Mouse (Mus musculus) kidney, embryonic 16.5 days (tissue): ENCODE measurements around the gene Ms4a4c. TPM values are rescaled to one million over a fixed set of nuclear protein-coding genes. Genes with fewer than 3 reads are reported as not detected.
"Not testable (repeated sequence)": the region's sequence is repeated elsewhere in the genome, so short reads cannot be mapped to it uniquely, and the experiment has no call there.

Experiments used
- ATAC-seq: fragments of 200-750 bp; cut with Nextera tagmentation; 2 replicates; pipeline ENCODE4 v1.8.0; 2017; ENCODE audit warnings: moderate TSS enrichment; ENCODE audit not compliant: low FRiP score, low TSS enrichment
- H3K27ac ChIP-seq: fragments of 300-500 bp; sonication (generic); 2 replicates; pipeline ENCODE4 v1.5.1; 2014; ENCODE audit warnings: low read length
- H3K27me3 ChIP-seq: fragments of 300-500 bp; sonication (generic); 2 replicates; pipeline ENCODE4 v1.6.1; 2014; ENCODE audit warnings: low read length, control low read depth, mixed read lengths; ENCODE audit not compliant: insufficient read depth
- H3K36me3 ChIP-seq: fragments of 300-500 bp; sonication (generic); 2 replicates; pipeline ENCODE4 v1.6.1; 2014; ENCODE audit warnings: low read length, control low read depth, mixed read lengths; ENCODE audit not compliant: insufficient read depth
- H3K4me1 ChIP-seq: fragments of 300-500 bp; sonication (generic); 2 replicates; pipeline ENCODE4 v1.6.1; 2014; ENCODE audit warnings: low read length, control low read depth, mixed read lengths; ENCODE audit not compliant: insufficient read depth
- H3K4me2 ChIP-seq: fragments of 300-500 bp; sonication (generic); replicated peaks from 2 replicates; pipeline ENCODE4 v1.6.1; 2014; ENCODE audit warnings: low read depth, low read length
- H3K4me3 ChIP-seq: fragments of 300-500 bp; sonication (generic); 2 replicates; pipeline ENCODE4 v1.5.1; 2014; ENCODE audit warnings: mild to moderate bottlenecking, low read length
- H3K9ac ChIP-seq: fragments of 300-500 bp; sonication (generic); replicated peaks from 2 replicates; pipeline ENCODE4 v1.6.1; 2014; ENCODE audit warnings: low read length
- H3K9me3 ChIP-seq: fragments of 300-500 bp; sonication (generic); 2 replicates; pipeline ENCODE4 v1.6.1; 2016; ENCODE audit warnings: low read length, control low read depth
- WGBS: fragments of 180-500 bp; shearing (Covaris S2); extraction: QIAGEN DNeasy Blood & Tissue Kit; methylation state at CpG from one replicate; pipeline ENCODE4 v1.1.7; 2014; 5-methylcytosine and 5-hydroxymethylcytosine counted together
- polyA plus RNA-seq: library from polyadenylated mRNA; unstranded; fragments of >200 nt; fragmentation: Nextera tagmentation; extraction: Ambion mirVana; gene quantifications from 2 replicates; pipeline ENCODE4 v1.2.1, GENCODE M21; 2015

Ms4a4c gene
- polyA plus RNA-seq, 1 experiment from 2014 or later: 1.4 TPM

GRCm38 (mm10) chr19:11395769-11396168, 8.8 kb upstream of the Ms4a4c start:
- Histone ChIP-seq H3K9me3 (no peaks in the 10 kb centered on the region), H3K9ac (no peak overlapping the region), H3K27me3 (no peaks in the 10 kb centered on the region), H3K4me2 (no peak overlapping the region), H3K36me3 (no peaks in the 10 kb centered on the region), H3K4me3 (no peak overlapping the region), H3K27ac (no peak overlapping the region), H3K4me1 (no peaks in the 10 kb centered on the region)
- ATAC-seq: no peak

- H3K4me1 ChIP-seq: no peaks in the 10 kb centered on the region
- H3K4me3 ChIP-seq: no peak overlapping the region
- H3K27ac ChIP-seq: no peak overlapping the region
- no peak overlapping the region for H3K4me2 ChIP-seq
- no peaks in the 10 kb centered on the region for H3K36me3 ChIP-seq
- no peak for ATAC-seq
- H3K27me3 ChIP-seq: no peaks in the 10 kb centered on the region
- H3K9me3 ChIP-seq: no peaks in the 10 kb centered on the region
- H3K9ac ChIP-seq: no peak overlapping the region
Observed at GRCm38 (mm10) chr19:11407428-11407827, 2.9 kb downstream of the Ms4a4c start.

GRCm38 (mm10) chr19:11408591-11408990, 4.0 kb downstream of the Ms4a4c start:
- no peaks in the 10 kb centered on the region for H3K9me3 ChIP-seq
- H3K36me3 ChIP-seq: no peaks in the 10 kb centered on the region
- no peak overlapping the region for H3K9ac ChIP-seq
- no peak overlapping the region for H3K27ac ChIP-seq
- H3K4me2 ChIP-seq: no peak overlapping the region
- no peak for ATAC-seq
- 93% methylated on average over 1 of the region's 1 CpGs for WGBS
- H3K4me3 ChIP-seq: no peak overlapping the region
- H3K4me1 ChIP-seq: no peaks in the 10 kb centered on the region
- no peaks in the 10 kb centered on the region for H3K27me3 ChIP-seq

GRCm38 (mm10) chr19:11411640-11412039, 7.1 kb downstream of the Ms4a4c start:
- Histone ChIP-seq H3K4me1 (no peaks in the 10 kb centered on the region), H3K9me3 (no peaks in the 10 kb centered on the region), H3K4me2 (no peak overlapping the region), H3K27me3 (no peaks in the 10 kb centered on the region), H3K9ac (no peak overlapping the region), H3K27ac (no peak overlapping the region), H3K36me3 (no peaks in the 10 kb centered on the region), H3K4me3 (no peak overlapping the region)
- WGBS: 80% methylated on average over 1 of the region's 1 CpGs
- ATAC-seq: no peak

GRCm38 (mm10) chr19:11414084-11414483, 9.5 kb downstream of the Ms4a4c start:
- no peak overlapping the region for H3K27ac ChIP-seq
- 96% methylated on average over 1 of the region's 1 CpGs for WGBS
- H3K27me3 ChIP-seq: no peaks in the 10 kb centered on the region
- no peak overlapping the region for H3K4me3 ChIP-seq
- no peak overlapping the region for H3K4me2 ChIP-seq
- no peaks in the 10 kb centered on the region for H3K9me3 ChIP-seq
- no peak for ATAC-seq
- H3K36me3 ChIP-seq: no peaks in the 10 kb centered on the region
- H3K9ac ChIP-seq: no peak overlapping the region
- no peaks in the 10 kb centered on the region for H3K4me1 ChIP-seq

- H3K9ac ChIP-seq: no peak overlapping the region
- WGBS: 69% methylated on average over 3 of the region's 3 CpGs
- H3K4me3 ChIP-seq: no peak overlapping the region
- no peaks in the 10 kb centered on the region for H3K27me3 ChIP-seq
- ATAC-seq: no peak
- no peak overlapping the region for H3K4me2 ChIP-seq
- no peaks in the 10 kb centered on the region for H3K9me3 ChIP-seq
- no peaks in the 10 kb centered on the region for H3K4me1 ChIP-seq
- H3K36me3 ChIP-seq: no peaks in the 10 kb centered on the region
- H3K27ac ChIP-seq: no peak overlapping the region
Observed at GRCm38 (mm10) chr19:11415581-11415980, 11.0 kb downstream of the Ms4a4c start.

GRCm38 (mm10) chr19:11418865-11419264, 14.3 kb downstream of the Ms4a4c start:
- not testable (repeated sequence) for H3K9ac ChIP-seq, ATAC-seq, H3K4me2 ChIP-seq, H3K4me3 ChIP-seq, H3K9me3 ChIP-seq, H3K36me3 ChIP-seq, H3K27me3 ChIP-seq, H3K27ac ChIP-seq, H3K4me1 ChIP-seq
- 77% methylated on average over 1 of the region's 3 CpGs for WGBS

- 73% methylated on average over 1 of the region's 1 CpGs for WGBS
- not testable (repeated sequence) for H3K27ac ChIP-seq, H3K9me3 ChIP-seq, H3K36me3 ChIP-seq, H3K9ac ChIP-seq, H3K4me1 ChIP-seq, H3K4me3 ChIP-seq, ATAC-seq, H3K27me3 ChIP-seq, H3K4me2 ChIP-seq
Observed at GRCm38 (mm10) chr19:11431209-11431608, 26.6 kb downstream of the Ms4a4c start.

- H3K9ac ChIP-seq: no peak overlapping the region
- H3K4me1 ChIP-seq: no peaks in the 10 kb centered on the region
Observed at GRCm38 (mm10) chr19:11435058-11435834, 30.7 kb downstream of the Ms4a4c start.

GRCm38 (mm10) chr19:11443338-11443737, 38.8 kb downstream of the Ms4a4c start, which contains the start of gene Ms4a4b:
Gene Ms4a4b, plus strand, starts transcription at chr19:11443553.
- no peak within 1 kb of the TSS for H3K4me2 ChIP-seq
- no peak within 1 kb of the TSS for H3K27ac ChIP-seq
- no peaks in the 10 kb centered on the region for H3K27me3 ChIP-seq
- H3K36me3 ChIP-seq: no peaks in the 10 kb centered on the region
- no peak within 1 kb of the TSS for H3K4me3 ChIP-seq
- H3K9me3 ChIP-seq: no peaks in the 10 kb centered on the region
- ATAC-seq: no peak
- no peaks in the 10 kb centered on the region for H3K4me1 ChIP-seq
- H3K9ac ChIP-seq: no peak within 1 kb of the TSS

More at GRCm38 (mm10) chr19:11435058-11435834, 30.7 kb downstream of the Ms4a4c start:
- Histone ChIP-seq H3K27me3 (no peaks in the 10 kb centered on the region), H3K4me2 (no peak overlapping the region), H3K9me3 (no peaks in the 10 kb centered on the region), H3K36me3 (no peaks in the 10 kb centered on the region), H3K4me3 (no peak overlapping the region), H3K27ac (no peak overlapping the region)
- no peak for ATAC-seq
- WGBS: 89% methylated on average over 4 of the region's 4 CpGs
